Mouse (Mus musculus) megakaryocyte-erythroid progenitor cell, adult 5-6 weeks (primary cell): Measurements from ENCODE around the gene Allc. TPM values are rescaled to one million over a fixed set of nuclear protein-coding genes. Genes with fewer than 3 reads are reported as not detected.

ENCODE experiments used
- ATAC-seq: replicated peaks from 2 replicates; pipeline ENCODE4 v1.8.0; 2016; ENCODE audit warnings: mild to moderate bottlenecking, inconsistent platforms; ENCODE audit not compliant: severe bottlenecking, poor library complexity, low FRiP score, low TSS enrichment
- total RNA-seq, 2 experiments: library from RNA; stranded (forward) in 1 of 2; stranded (reverse) in 1 of 2; fragments of 200-1000, 215-1000 nt in 1 of 2; fragments of >200 nt in 1 of 2; fragmentation: Nextera tagmentation in 1 of 2; gene quantifications; 2 replicates each; pipeline ENCODE4 v1.2.3; 2014 to 2017

Gene Allc
- total RNA-seq, 2 experiments from 2014 or later: not detected

DNA sequence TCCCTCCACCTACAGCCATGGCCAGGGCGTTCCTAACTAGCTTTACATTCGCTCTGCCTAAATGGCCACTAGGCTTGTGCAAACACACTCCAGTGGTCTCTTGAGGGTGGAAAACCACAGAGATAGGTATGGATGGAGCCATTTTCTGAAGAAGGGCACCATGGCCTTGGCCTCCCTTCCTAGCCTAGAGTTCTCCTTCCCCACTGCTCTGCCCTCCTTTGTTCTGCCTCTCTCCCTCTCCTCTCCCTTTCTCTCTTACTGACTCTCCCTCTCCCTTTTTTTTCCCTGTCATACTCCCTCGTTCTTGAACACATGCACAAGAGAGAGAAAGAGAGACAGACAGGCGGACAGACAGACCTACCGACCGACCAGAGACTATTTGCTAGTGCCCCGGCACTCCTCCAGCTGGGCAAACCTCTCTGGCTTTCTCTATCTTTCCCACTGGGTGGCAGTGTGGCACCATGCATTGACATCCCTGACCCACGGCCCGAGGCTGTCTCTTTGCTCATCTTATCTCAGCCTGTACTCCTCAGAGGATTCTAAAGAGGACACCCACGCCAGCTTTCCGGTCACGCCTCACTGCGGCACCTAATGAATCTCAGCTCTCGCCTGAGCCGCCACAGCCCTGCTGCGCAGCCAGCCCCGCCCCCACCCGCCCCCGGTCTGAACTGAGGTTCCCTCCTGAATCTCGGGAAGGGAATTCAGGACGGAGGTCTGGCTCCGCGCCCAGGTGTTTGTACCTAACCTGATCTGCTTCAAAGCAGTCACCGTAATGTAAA is 7.0 kb upstream of the Allc start:
- peak; percentile 95 for ATAC-seq

GRCm38 (mm10) chr12:28587949-28588348 is 5.6 kb upstream of the Allc start:
- no peak for ATAC-seq

DNA sequence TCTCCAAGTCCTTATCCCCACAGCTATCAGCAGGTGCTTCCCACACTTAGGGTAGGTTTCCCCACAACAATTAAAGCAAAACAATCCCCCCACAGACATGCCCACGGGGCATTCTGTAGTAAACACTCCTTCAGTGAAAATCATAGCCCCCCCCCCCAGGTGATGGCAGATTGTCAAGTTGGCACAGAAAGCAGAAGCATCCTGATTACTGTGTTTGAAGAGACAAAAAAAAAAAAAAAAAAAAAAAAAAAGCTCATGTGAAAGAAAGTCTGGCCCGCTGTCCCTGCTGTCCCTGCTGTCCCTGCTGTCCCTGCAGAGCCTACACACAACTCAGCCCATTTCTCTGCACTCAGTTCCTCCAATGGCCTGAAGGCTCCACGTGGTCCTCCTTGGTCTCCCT is 1.7 kb upstream of the Allc start:
- ATAC-seq: no peak

DNA sequence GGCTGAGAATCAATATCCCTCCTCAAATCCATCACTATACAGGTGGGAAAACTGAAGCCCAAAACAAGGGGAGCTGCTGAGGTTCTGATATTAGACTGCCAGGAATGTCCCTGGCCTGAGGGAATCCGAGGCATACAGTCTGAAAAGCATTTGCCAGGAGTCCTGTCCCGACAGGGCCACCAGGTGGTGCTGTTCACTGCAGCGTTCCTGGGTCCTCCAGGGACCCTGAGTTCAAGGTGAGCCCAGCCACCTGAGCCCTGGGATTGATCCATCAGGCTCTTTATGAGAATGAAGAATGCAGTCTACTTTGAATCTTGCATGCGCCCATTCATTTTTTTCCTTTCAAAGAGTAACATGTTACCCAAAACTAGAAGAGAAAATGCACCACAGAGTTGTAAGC is 3.2 kb downstream of the Allc start:
- ATAC-seq: peak; percentile 41; the same call in 1 of the 2 replicates

GRCm38 (mm10) chr12:28578147-28578546 is 4.2 kb downstream of the Allc start:
- no peak for ATAC-seq

DNA sequence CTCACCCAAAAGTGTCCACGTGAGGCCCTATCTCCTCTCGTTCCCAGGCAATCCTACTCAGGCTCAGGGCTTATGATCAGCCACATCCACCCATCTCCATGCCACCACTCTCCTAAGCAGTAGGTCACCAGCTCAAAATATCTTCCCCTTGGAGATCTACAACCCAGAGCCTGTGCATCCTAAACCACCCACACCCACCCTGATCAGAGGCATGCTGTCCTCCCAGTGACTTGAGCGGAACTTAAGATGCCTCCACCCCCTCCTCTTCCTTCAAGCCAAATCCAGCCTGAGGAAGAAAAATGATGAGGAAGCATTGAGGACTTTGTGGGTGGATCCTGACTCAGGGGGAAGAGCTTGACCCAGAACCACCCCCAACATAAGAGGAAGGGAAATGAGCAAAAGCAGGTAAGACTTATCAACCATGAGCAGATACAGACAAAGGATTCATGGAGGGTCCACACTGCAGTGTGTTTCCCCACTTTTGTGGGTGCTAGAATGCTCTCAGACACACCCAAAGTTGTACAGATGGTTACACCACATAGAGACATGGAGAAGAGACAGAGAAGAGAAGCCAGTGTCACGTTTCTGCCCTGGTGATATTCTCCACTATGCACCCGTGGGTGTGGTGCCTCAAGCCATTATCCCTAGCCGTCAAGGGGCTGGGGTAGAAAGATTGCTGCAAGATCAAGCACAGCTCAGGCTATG is 6.8 kb downstream of the Allc start:
- ATAC-seq: no peak

- ATAC-seq: no peak
Measured at GRCm38 (mm10) chr12:28572241-28572640, 10.1 kb downstream of the Allc start.

- ATAC-seq: no peak
Measured at GRCm38 (mm10) chr12:28552299-28552698, 30.0 kb downstream of the Allc start, which contains the start of gene Dcdc2c. TSS of gene Dcdc2c (minus strand) at chr12:28552399.

GRCm38 (mm10) chr12:28551775-28552174 is 30.5 kb downstream of the Allc start:
- ATAC-seq: no peak

DNA sequence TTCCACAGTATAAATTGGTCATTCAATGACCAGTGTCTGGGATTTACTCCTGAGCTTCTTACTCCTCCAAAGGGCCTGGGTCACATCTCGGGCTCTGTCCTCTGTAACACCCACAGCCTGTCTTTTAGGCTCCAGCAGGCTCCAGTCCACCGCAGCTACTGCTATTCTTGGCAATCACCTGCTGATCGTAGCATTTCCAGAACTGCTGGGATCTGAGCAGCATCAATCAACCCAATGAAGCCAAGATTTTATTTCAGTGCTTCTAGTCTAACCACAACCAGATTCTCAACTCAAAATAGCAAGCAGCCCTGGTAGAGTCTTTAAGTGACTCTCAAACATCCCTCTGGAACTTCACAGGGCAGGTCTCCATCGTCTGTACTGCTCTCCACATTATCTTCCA is 33.4 kb downstream of the Allc start:
- no peak for ATAC-seq

DNA sequence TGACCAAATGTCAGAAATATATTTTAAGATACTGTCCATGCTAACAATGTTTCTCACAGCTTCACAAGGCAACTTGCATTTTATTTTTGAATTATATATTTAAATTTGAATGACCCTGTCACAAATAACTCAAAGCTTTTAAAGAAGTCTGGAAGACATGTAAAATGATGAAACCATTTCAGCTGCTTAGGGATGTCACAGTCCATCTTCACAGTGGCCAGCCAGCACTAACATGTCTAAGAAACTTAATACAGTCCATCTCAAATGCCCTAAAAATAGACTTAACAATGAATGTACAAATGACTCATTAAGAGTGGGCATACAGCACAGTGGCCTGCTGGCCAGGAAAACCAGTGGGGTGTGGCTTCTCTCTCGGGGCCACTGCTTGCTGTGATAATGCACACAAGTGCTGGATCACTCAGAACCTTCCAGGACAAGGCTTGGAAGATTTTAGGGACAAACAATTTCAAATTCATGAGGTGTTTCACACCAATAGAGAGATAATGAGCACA is 68.0 kb downstream of the Allc start:
- ATAC-seq: no peak

GRCm38 (mm10) chr12:28509699-28510280 is 72.5 kb downstream of the Allc start:
- no peak for ATAC-seq

Other genes with a start within 250 kb of the Allc start
- gene Dcdc2c, start 30.1 kb downstream of the Allc start, total RNA-seq (2014; fragmentation: Nextera tagmentation): not detected in 2 replicates
- not detected in 2 replicates for gene Dcdc2c, start 30.1 kb downstream of the Allc start, total RNA-seq (2017)
- not detected in 2 replicates for gene Colec11, start 40.9 kb upstream of the Allc start, total RNA-seq (2014; fragmentation: Nextera tagmentation)
- 0.99 TPM in 1 of 2 replicates, not detected in the other for gene Colec11, start 40.9 kb upstream of the Allc start, total RNA-seq (2017)
- gene Rps7, start 53.4 kb upstream of the Allc start, total RNA-seq (2014; fragmentation: Nextera tagmentation): 3,723 and 3,737 TPM in 2 replicates
- gene Rps7, start 53.4 kb upstream of the Allc start, total RNA-seq (2017): 4,053 and 5,358 TPM in 2 replicates
- gene Rnaseh1, start 67.1 kb upstream of the Allc start, total RNA-seq (2014; fragmentation: Nextera tagmentation): 18.9 and 31.1 TPM in 2 replicates
- 11.0 and 27.5 TPM in 2 replicates for gene Rnaseh1, start 67.1 kb upstream of the Allc start, total RNA-seq (2017)
- 67.5 and 76.4 TPM in 2 replicates for gene Adi1, start 92.7 kb upstream of the Allc start, total RNA-seq (2014; fragmentation: Nextera tagmentation)
- 25.8 and 33.8 TPM in 2 replicates for gene Adi1, start 92.7 kb upstream of the Allc start, total RNA-seq (2017)
- 49.1 and 67.5 TPM in 2 replicates for gene Trappc12, start 167.9 kb upstream of the Allc start, total RNA-seq (2014; fragmentation: Nextera tagmentation)
- gene Trappc12, start 167.9 kb upstream of the Allc start, total RNA-seq (2017): 58.3 and 64.0 TPM in 2 replicates
- 19.9 and 30.0 TPM in 2 replicates for gene Eipr1, start 169.3 kb upstream of the Allc start, total RNA-seq (2014; fragmentation: Nextera tagmentation)
- 23.4 and 29.6 TPM in 2 replicates for gene Eipr1, start 169.3 kb upstream of the Allc start, total RNA-seq (2017)